Mouse (Mus musculus) heart, embryonic 14.5 days (tissue): ENCODE data around the gene Mettl6. TPM values are rescaled to one million over a fixed set of nuclear protein-coding genes. Genes with fewer than 3 reads are reported as not detected.

Experiments
- ATAC-seq: fragments of 200-750 bp; cut with Nextera tagmentation; 2 replicates; pipeline ENCODE4 v1.8.0; 2017; ENCODE audit warnings: low read depth, moderate TSS enrichment; ENCODE audit not compliant: insufficient number of reproducible peaks, insufficient read depth, low FRiP score
- H3K27ac ChIP-seq, 2 experiments: fragments of 200-500 bp in 1 of 2; fragments of 300-500 bp in 1 of 2; sonication (generic) in 1 of 2; replicated peaks in 1 of 2; 2 replicates each; pipeline ENCODE4 v1.5.1; 2012 to 2014; ENCODE audit warnings: low read depth in 2 of 2, low read length in 2 of 2, control low read depth in 1 of 2, mild to moderate bottlenecking in 1 of 2, mixed read lengths in 1 of 2; ENCODE audit not compliant: control insufficient read depth in 1 of 2, insufficient read depth in 1 of 2
- H3K27me3 ChIP-seq: fragments of 300-500 bp; sonication (generic); 2 replicates; pipeline ENCODE4 v1.6.1; 2014; ENCODE audit warnings: mild to moderate bottlenecking, low read length, control low read depth; ENCODE audit not compliant: control insufficient read depth, insufficient read depth
- H3K36me3 ChIP-seq: fragments of 300-500 bp; sonication (generic); 2 replicates; pipeline ENCODE4 v1.6.1; 2014; ENCODE audit warnings: mild to moderate bottlenecking, control low read depth, low read length, mixed read lengths; ENCODE audit not compliant: control insufficient read depth, insufficient read depth
- H3K4me1 ChIP-seq, 2 experiments: fragments of 200-500 bp in 1 of 2; fragments of 300-500 bp in 1 of 2; sonication (generic) in 1 of 2; 2 replicates each; pipeline ENCODE4 v1.6.1; 2012 to 2014; ENCODE audit warnings: low read length in 2 of 2, control low read depth in 1 of 2, mixed read lengths in 1 of 2; ENCODE audit not compliant: control insufficient read depth in 2 of 2, insufficient read depth in 2 of 2
- H3K4me2 ChIP-seq: fragments of 300-500 bp; sonication (generic); 2 replicates; pipeline ENCODE4 v1.6.1; 2014; ENCODE audit warnings: mild to moderate bottlenecking, low read length
- H3K4me3 ChIP-seq, 2 experiments: fragments of 200-500 bp in 1 of 2; fragments of 300-500 bp in 1 of 2; sonication (generic) in 1 of 2; 2 replicates each; pipeline ENCODE4 v1.5.1; 2012 to 2014; ENCODE audit warnings: low read length in 2 of 2, mild to moderate bottlenecking in 2 of 2, control low read depth in 1 of 2, low read depth in 1 of 2, moderate library complexity in 1 of 2; ENCODE audit not compliant: control insufficient read depth in 1 of 2, insufficient read depth in 1 of 2
- H3K9ac ChIP-seq: fragments of 300-500 bp; sonication (generic); 2 replicates; pipeline ENCODE4 v1.6.1; 2014; ENCODE audit warnings: mild to moderate bottlenecking, low read length
- H3K9me3 ChIP-seq: fragments of 300-500 bp; sonication (generic); 2 replicates; pipeline ENCODE4 v1.6.1; 2016; ENCODE audit warnings: low read length, control low read depth; ENCODE audit not compliant: control insufficient read depth
- WGBS: fragments of 180-500 bp; shearing (Covaris S2); extraction: QIAGEN DNeasy Blood & Tissue Kit; methylation state at CpG from one replicate; pipeline ENCODE4 v1.1.7; 2014; 5-methylcytosine and 5-hydroxymethylcytosine counted together
- polyA plus RNA-seq: library from polyadenylated mRNA; unstranded; fragments of >200 nt; fragmentation: Nextera tagmentation; extraction: Ambion mirVana; gene quantifications from 2 replicates; pipeline ENCODE4 v1.2.1, GENCODE M21; 2014

The Mettl6 gene
- polyA plus RNA-seq, 1 experiment from 2014 or later, result 40.7 TPM

GRCm38 (mm10) chr14:31521318-31521717, 26.5 kb upstream of the Mettl6 start:
- Histone ChIP-seq H3K4me1 (0 out of 4 replicates have a peak, but pooled peaks cover 0 to 3% of the 10 kb centered on the region in 2 experiments), H3K27ac (no peak overlapping the region), H3K9me3 (no peaks in the 10 kb centered on the region), H3K27me3 (no peaks in the 10 kb centered on the region), H3K4me2 (no peak overlapping the region), H3K9ac (no peak overlapping the region), H3K4me3 (no peak overlapping the region), H3K36me3 (peaks cover 10% of the 10 kb centered on the region)
- no peak for ATAC-seq
- WGBS, result 54% methylated on average over 2 of the region's 2 CpGs

- Histone ChIP-seq H3K4me3 (no peak overlapping the region), H3K27me3 (no peaks in the 10 kb centered on the region), H3K4me1 (0 out of 4 replicates have a peak, but pooled peaks cover 0 to 3% of the 10 kb centered on the region in 2 experiments), H3K9me3 (peaks cover 7% of the 10 kb centered on the region; the same call in 1 of the 2 replicates), H3K9ac (peak overlapping the region; percentile 13; the same call in 1 of the 2 replicates), H3K36me3 (no peaks in the 10 kb centered on the region; the same call in 1 of the 2 replicates), H3K4me2 (peak overlapping the region; percentile 31), H3K27ac (no peak overlapping the region)
- ATAC-seq, result no peak
- WGBS, result 17% methylated on average over 3 of the region's 3 CpGs
These were observed 24.3 kb upstream of the Mettl6 start for GRCm38 (mm10) chr14:31519165-31519564.

DNA sequence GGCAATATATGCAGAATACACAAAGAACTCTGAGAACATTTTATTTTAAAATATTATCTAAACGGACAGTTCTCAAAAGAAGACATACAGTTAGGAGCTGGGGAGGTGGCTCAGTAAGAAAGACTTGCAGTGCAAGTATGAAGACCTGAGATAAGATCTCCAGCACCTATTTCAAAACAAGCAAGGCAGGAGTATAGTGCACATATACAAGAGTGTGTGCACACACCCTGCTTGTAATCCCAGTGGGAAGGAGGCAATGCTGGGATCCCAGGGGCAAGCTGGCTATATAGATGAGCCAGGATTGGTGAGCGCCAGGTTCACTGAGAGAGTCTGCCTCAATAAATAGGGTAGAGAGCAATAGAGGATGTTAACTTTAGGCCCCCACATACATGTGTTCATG, 21.1 kb upstream of the Mettl6 start:
- no peak overlapping the region for H3K4me3 ChIP-seq
- no peak overlapping the region for H3K9ac ChIP-seq
- no peaks in the 10 kb centered on the region for H3K27me3 ChIP-seq
- H3K9me3 ChIP-seq, result peaks cover 9% of the 10 kb centered on the region; the same call in 1 of the 2 replicates
- no peak for ATAC-seq
- H3K36me3 ChIP-seq, result no peaks in the 10 kb centered on the region
- no peak overlapping the region for H3K4me2 ChIP-seq
- H3K4me1 ChIP-seq, result 0 out of 4 replicates have a peak, but pooled peaks cover 0 to 3% of the 10 kb centered on the region in 2 experiments
- no peak overlapping the region for H3K27ac ChIP-seq
- 93% methylated on average over 2 of the region's 2 CpGs for WGBS

GRCm38 (mm10) chr14:31510322-31510721, 15.5 kb upstream of the Mettl6 start:
- WGBS, result 90% methylated on average over 3 of the region's 3 CpGs
- peaks cover 47% of the 10 kb centered on the region for H3K36me3 ChIP-seq
- no peak overlapping the region for H3K4me3 ChIP-seq
- no peak overlapping the region for H3K27ac ChIP-seq
- no peak for ATAC-seq
- H3K27me3 ChIP-seq, result no peaks in the 10 kb centered on the region
- H3K9me3 ChIP-seq, result peaks cover 9% of the 10 kb centered on the region; the same call in 1 of the 2 replicates
- H3K4me2 ChIP-seq, result no peak overlapping the region
- H3K4me1 ChIP-seq, result peaks cover 3 to 7% of the 10 kb centered on the region in 2 experiments; a peak in 1 of 4 replicates
- no peak overlapping the region for H3K9ac ChIP-seq

GRCm38 (mm10) chr14:31509911-31510310, 15.1 kb upstream of the Mettl6 start:
- no peak overlapping the region for H3K4me2 ChIP-seq
- 100% methylated on average over 2 of the region's 2 CpGs for WGBS
- no peak overlapping the region for H3K4me3 ChIP-seq
- H3K36me3 ChIP-seq, result peaks cover 51% of the 10 kb centered on the region
- H3K9ac ChIP-seq, result no peak overlapping the region
- peaks cover 3 to 7% of the 10 kb centered on the region in 2 experiments; a peak in 1 of 4 replicates for H3K4me1 ChIP-seq
- no peak for ATAC-seq
- peaks cover 8% of the 10 kb centered on the region; the same call in 1 of the 2 replicates for H3K9me3 ChIP-seq
- H3K27ac ChIP-seq, result no peak overlapping the region
- no peaks in the 10 kb centered on the region for H3K27me3 ChIP-seq

- no peak for ATAC-seq
- Histone ChIP-seq H3K27ac (no peak overlapping the region), H3K36me3 (peaks cover 85% of the 10 kb centered on the region), H3K9me3 (no peaks in the 10 kb centered on the region), H3K4me1 (peaks cover 3 to 7% of the 10 kb centered on the region in 2 experiments; a peak in 1 of 4 replicates), H3K27me3 (no peaks in the 10 kb centered on the region), H3K9ac (no peak overlapping the region), H3K4me2 (no peak overlapping the region), H3K4me3 (no peak overlapping the region)
- 98% methylated on average over 6 of the region's 6 CpGs for WGBS
These were observed 11.6 kb upstream of the Mettl6 start for GRCm38 (mm10) chr14:31506456-31506855.

GRCm38 (mm10) chr14:31503406-31503805, 8.6 kb upstream of the Mettl6 start:
- H3K36me3 ChIP-seq, result peaks cover 98% of the 10 kb centered on the region
- 80% methylated on average over 13 of the region's 13 CpGs for WGBS
- H3K4me1 ChIP-seq, result peaks cover 0 to under 1% of the 10 kb centered on the region in 2 experiments; a peak in 1 of 4 replicates
- H3K27ac ChIP-seq, result no peak overlapping the region
- H3K9me3 ChIP-seq, result no peaks in the 10 kb centered on the region
- no peak overlapping the region for H3K9ac ChIP-seq
- no peaks in the 10 kb centered on the region for H3K27me3 ChIP-seq
- ATAC-seq, result no peak
- H3K4me3 ChIP-seq, result no peak overlapping the region
- H3K4me2 ChIP-seq, result no peak overlapping the region

DNA sequence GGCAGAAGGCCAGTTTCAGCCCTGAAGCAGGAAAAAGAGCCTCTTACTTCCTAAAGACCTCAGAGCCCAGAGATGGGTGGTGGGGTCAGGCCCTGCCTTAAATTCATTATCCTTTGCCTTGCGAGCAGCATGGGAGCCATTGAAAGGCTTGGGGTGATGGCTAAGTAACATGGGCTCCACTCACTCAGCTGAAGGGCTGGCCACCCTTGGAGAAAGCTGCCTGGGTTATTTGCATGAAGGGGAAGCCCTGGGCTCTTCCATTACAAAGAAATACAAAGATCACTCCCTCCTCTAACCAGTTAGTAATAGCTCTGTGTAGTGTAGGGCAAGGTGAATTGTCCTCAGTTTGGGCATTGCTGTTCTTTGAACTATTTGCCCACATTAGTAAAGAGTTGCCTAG, 4.7 kb upstream of the Mettl6 start:
- 91% methylated on average over 1 of the region's 1 CpGs for WGBS
- H3K4me3 ChIP-seq, result no peak overlapping the region
- peaks cover 8 to 24% of the 10 kb centered on the region in 2 experiments for H3K4me1 ChIP-seq
- H3K27ac ChIP-seq, result no peak overlapping the region
- H3K9ac ChIP-seq, result no peak overlapping the region
- H3K4me2 ChIP-seq, result no peak overlapping the region
- no peak for ATAC-seq
- H3K9me3 ChIP-seq, result no peaks in the 10 kb centered on the region
- H3K36me3 ChIP-seq, result peaks cover 64% of the 10 kb centered on the region
- H3K27me3 ChIP-seq, result no peaks in the 10 kb centered on the region
